Mouse (Mus musculus) gastrocnemius, adult 8-10 months (tissue): ENCODE results near the gene Adcy9. TPM values are rescaled to one million over a fixed set of nuclear protein-coding genes. Genes with fewer than 3 reads are reported as not detected.
"Not testable (repeated sequence)": the region's sequence is repeated elsewhere in the genome, so short reads cannot be mapped to it uniquely, and the experiment has no call there.

ENCODE experiments used
- DNase-seq, 2 experiments: peaks; one replicate each; pipeline ENCODE4 v3.0.0; 2022; ENCODE audit warnings: low spot score in 2 of 2
- total RNA-seq, 4 experiments: library from RNA; stranded (reverse); gene quantifications; 2 replicates each; pipeline ENCODE4 v1.2.4; 2022

Adcy9 gene
- total RNA-seq, 4 experiments from 2014 or later = 39.3 to 50.8 (median 41.4) TPM

GRCm38 (mm10) chr16:4394991-4395590, 25.2 kb downstream of the Adcy9 start:
- DNase-seq = no peak

GRCm38 (mm10) chr16:4383473-4384038, 36.7 kb downstream of the Adcy9 start:
- DNase-seq = no peak

GRCm38 (mm10) chr16:4382406-4382805, 37.9 kb downstream of the Adcy9 start:
- no peak for DNase-seq

GRCm38 (mm10) chr16:4381487-4381886, 38.8 kb downstream of the Adcy9 start:
- DNase-seq = no peak

GRCm38 (mm10) chr16:4378788-4379187, 41.5 kb downstream of the Adcy9 start:
- DNase-seq = no peak

GRCm38 (mm10) chr16:4377556-4377955, 42.7 kb downstream of the Adcy9 start:
- DNase-seq = no peak

GRCm38 (mm10) chr16:4374780-4375380, 45.4 kb downstream of the Adcy9 start:
- peak; percentile 41 to 48 for DNase-seq

- DNase-seq = no peak
Measured at GRCm38 (mm10) chr16:4374270-4374669, 46.0 kb downstream of the Adcy9 start.

- no peak for DNase-seq
Measured at GRCm38 (mm10) chr16:4371039-4371438, 49.3 kb downstream of the Adcy9 start.

- DNase-seq = peak; percentile 61 to 69
Measured at GRCm38 (mm10) chr16:4370141-4370541, 50.2 kb downstream of the Adcy9 start.

GRCm38 (mm10) chr16:4367930-4368329, 52.4 kb downstream of the Adcy9 start:
- no peak for DNase-seq

- no peak for DNase-seq
Measured at GRCm38 (mm10) chr16:4367291-4367690, 53.0 kb downstream of the Adcy9 start.

GRCm38 (mm10) chr16:4366671-4367070, 53.6 kb downstream of the Adcy9 start:
- DNase-seq = no peak

GRCm38 (mm10) chr16:4363341-4364116, 56.8 kb downstream of the Adcy9 start:
- DNase-seq = no peak

GRCm38 (mm10) chr16:4355260-4356043, 64.8 kb downstream of the Adcy9 start:
- no peak for DNase-seq

GRCm38 (mm10) chr16:4342579-4342978, 77.7 kb downstream of the Adcy9 start:
- no peak for DNase-seq

- DNase-seq = no peak
Measured at GRCm38 (mm10) chr16:4341316-4342062, 78.8 kb downstream of the Adcy9 start.

- not testable (repeated sequence) for DNase-seq
Measured at GRCm38 (mm10) chr16:4339216-4339615, 81.1 kb downstream of the Adcy9 start.

GRCm38 (mm10) chr16:4337269-4337668, 83.0 kb downstream of the Adcy9 start:
- no peak for DNase-seq

- DNase-seq = no peak
Measured at GRCm38 (mm10) chr16:4333788-4334187, 86.5 kb downstream of the Adcy9 start.

GRCm38 (mm10) chr16:4333371-4333770, 86.9 kb downstream of the Adcy9 start:
- no peak for DNase-seq
